Mouse (Mus musculus) forebrain, postnatal 0 days (tissue): ENCODE results near the gene Inha. TPM values are rescaled to one million over a fixed set of nuclear protein-coding genes. Genes with fewer than 3 reads are reported as not detected.

Experiments used
- ATAC-seq: fragments of 200-750 bp; cut with Nextera tagmentation; 2 replicates; pipeline ENCODE4 v1.8.0; 2017; ENCODE audit warnings: mild to moderate bottlenecking, moderate library complexity
- DNase-seq: peaks from one replicate; pipeline ENCODE4 v3.0.0-alpha.2; 2015
- H3K27ac ChIP-seq: fragments of 300-500 bp; sonication (generic); 2 replicates; pipeline ENCODE4 v1.5.1; 2014; ENCODE audit warnings: low read depth, mild to moderate bottlenecking, antibody characterized with exemption, low read length, moderate library complexity, mixed read lengths
- H3K27me3 ChIP-seq: fragments of 300-500 bp; sonication (generic); 2 replicates; pipeline ENCODE4 v1.6.1; 2014; ENCODE audit warnings: mild to moderate bottlenecking, low read length, mixed read lengths; ENCODE audit not compliant: insufficient read depth
- H3K36me3 ChIP-seq: fragments of 300-500 bp; sonication (generic); 2 replicates; pipeline ENCODE4 v1.6.1; 2014; ENCODE audit warnings: mild to moderate bottlenecking, moderate library complexity; ENCODE audit not compliant: insufficient read depth
- H3K4me1 ChIP-seq: fragments of 300-500 bp; sonication (generic); 2 replicates; pipeline ENCODE4 v1.6.1; 2014; ENCODE audit warnings: antibody characterized with exemption; ENCODE audit not compliant: insufficient read depth
- H3K4me2 ChIP-seq: fragments of 300-500 bp; sonication (generic); 2 replicates; pipeline ENCODE4 v1.6.1; 2014; ENCODE audit warnings: low read depth, mild to moderate bottlenecking, moderate library complexity
- H3K4me3 ChIP-seq: fragments of 300-500 bp; sonication (generic); 2 replicates; pipeline ENCODE4 v1.5.1; 2014; ENCODE audit warnings: low read depth, low read length, mixed read lengths
- H3K9ac ChIP-seq: fragments of 300-500 bp; sonication (generic); 2 replicates; pipeline ENCODE4 v1.6.1; 2014; ENCODE audit warnings: mild to moderate bottlenecking
- H3K9me3 ChIP-seq: fragments of 300-500 bp; sonication (generic); 2 replicates; pipeline ENCODE4 v1.6.1; 2016; ENCODE audit warnings: low read length
- CTCF ChIP-seq: sonication (generic); IDR thresholded peaks from 2 replicates; pipeline ENCODE4 v1.5.1; 2016; ENCODE audit warnings: antibody characterized with exemption, control low read depth, low read depth
- WGBS: fragments of 180-500 bp; shearing (Covaris S2); extraction: QIAGEN DNeasy Blood & Tissue Kit; methylation state at CpG from one replicate; pipeline ENCODE4 v1.1.7; 2014; 5-methylcytosine and 5-hydroxymethylcytosine counted together
- polyA plus RNA-seq: library from polyadenylated mRNA; unstranded; fragments of >200 nt; fragmentation: Nextera tagmentation; extraction: Ambion mirVana; gene quantifications from 2 replicates; pipeline ENCODE4 v1.2.1, GENCODE M21; 2015
- total RNA-seq: library from RNA; depleted of rRNA; stranded (reverse); fragments of >200 nt; gene quantifications from 2 replicates; pipeline ENCODE4 v1.2.3, GENCODE M21; 2014

Inha gene
- total and polyA plus RNA-seq, 2 experiments from 2014 or later, result 24.8 to 26.6 TPM

GRCm38 (mm10) chr1:75548083-75548482 is 41.2 kb downstream of the Inha start:
- peaks cover 14% of the 10 kb centered on the region for H3K4me1 ChIP-seq
- ATAC-seq (no peak), DNase-seq (no peak)
- H3K9me3 ChIP-seq, result no peaks in the 10 kb centered on the region
- H3K36me3 ChIP-seq, result peaks cover 41% of the 10 kb centered on the region
- H3K27ac ChIP-seq, result no peak overlapping the region
- TF ChIP-seq CTCF, result no peak
- H3K27me3 ChIP-seq, result no peaks in the 10 kb centered on the region
- no peak overlapping the region for H3K4me2 ChIP-seq
- no peak overlapping the region for H3K9ac ChIP-seq
- 96% methylated on average over 3 of the region's 3 CpGs for WGBS
- H3K4me3 ChIP-seq, result no peak overlapping the region

- Histone ChIP-seq H3K4me1 (peaks cover 14% of the 10 kb centered on the region), H3K4me2 (no peak overlapping the region), H3K36me3 (peaks cover 48% of the 10 kb centered on the region), H3K27ac (no peak overlapping the region), H3K9me3 (no peaks in the 10 kb centered on the region), H3K9ac (no peak overlapping the region), H3K4me3 (no peak overlapping the region), H3K27me3 (no peaks in the 10 kb centered on the region)
- ATAC-seq (no peak), DNase-seq (no peak)
- TF ChIP-seq CTCF, result no peak
- WGBS, result 92% methylated on average over 17 of the region's 17 CpGs
These were observed 42.0 kb downstream of the Inha start for GRCm38 (mm10) chr1:75548871-75549270.

- WGBS, result 86% methylated on average over 17 of the region's 17 CpGs
These were observed 42.7 kb downstream of the Inha start for GRCm38 (mm10) chr1:75549289-75550279.

GRCm38 (mm10) chr1:75550586-75550985 is 43.7 kb downstream of the Inha start:
- Histone ChIP-seq H3K4me3 (no peak overlapping the region), H3K36me3 (peaks cover 64% of the 10 kb centered on the region), H3K4me2 (no peak overlapping the region), H3K27ac (no peak overlapping the region), H3K4me1 (peaks cover 11% of the 10 kb centered on the region), H3K9me3 (no peaks in the 10 kb centered on the region), H3K9ac (no peak overlapping the region), H3K27me3 (no peaks in the 10 kb centered on the region)
- WGBS, result 84% methylated on average over 15 of the region's 15 CpGs
- TF ChIP-seq CTCF, result no peak
- DNase-seq (no peak), ATAC-seq (no peak)

More at GRCm38 (mm10) chr1:75549289-75550279, 42.7 kb downstream of the Inha start:
- Histone ChIP-seq H3K4me2 (no peak overlapping the region), H3K27ac (no peak overlapping the region), H3K9me3 (no peaks in the 10 kb centered on the region), H3K4me1 (peaks cover 14% of the 10 kb centered on the region), H3K4me3 (no peak overlapping the region), H3K36me3 (peaks cover 55% of the 10 kb centered on the region), H3K9ac (no peak overlapping the region), H3K27me3 (no peaks in the 10 kb centered on the region)
- no peak for TF ChIP-seq CTCF
- ATAC-seq, result no peak
- no peak for DNase-seq

- ATAC-seq (no peak), DNase-seq (no peak)
- Histone ChIP-seq H3K9ac (no peak overlapping the region), H3K36me3 (peaks cover 72% of the 10 kb centered on the region), H3K4me3 (no peak overlapping the region), H3K4me2 (no peak overlapping the region), H3K27me3 (no peaks in the 10 kb centered on the region), H3K4me1 (peaks cover 6% of the 10 kb centered on the region), H3K9me3 (no peaks in the 10 kb centered on the region), H3K27ac (no peak overlapping the region)
- WGBS, result 88% methylated on average over 7 of the region's 7 CpGs
- TF ChIP-seq CTCF, result no peak
These were observed 48.8 kb downstream of the Inha start for GRCm38 (mm10) chr1:75555680-75556079.

GRCm38 (mm10) chr1:75556143-75556781 is 49.4 kb downstream of the Inha start:
- peaks cover 66% of the 10 kb centered on the region for H3K36me3 ChIP-seq
- H3K4me1 ChIP-seq, result peaks cover 6% of the 10 kb centered on the region
- peak; percentile 35 for DNase-seq
- H3K9ac ChIP-seq, result no peak overlapping the region
- H3K4me3 ChIP-seq, result no peak overlapping the region
- no peaks in the 10 kb centered on the region for H3K9me3 ChIP-seq
- no peak for ATAC-seq
- H3K27ac ChIP-seq, result no peak overlapping the region
- no peaks in the 10 kb centered on the region for H3K27me3 ChIP-seq
- TF ChIP-seq CTCF, result no peak
- no peak overlapping the region for H3K4me2 ChIP-seq
- WGBS, result 78% methylated on average over 9 of the region's 9 CpGs

- Histone ChIP-seq H3K4me2 (no peak overlapping the region), H3K27ac (no peak overlapping the region), H3K9me3 (no peaks in the 10 kb centered on the region), H3K4me3 (no peak overlapping the region), H3K9ac (no peak overlapping the region), H3K27me3 (no peaks in the 10 kb centered on the region), H3K36me3 (peaks cover 58% of the 10 kb centered on the region), H3K4me1 (peaks cover 6% of the 10 kb centered on the region)
- WGBS, result 93% methylated on average over 7 of the region's 7 CpGs
- DNase-seq (no peak), ATAC-seq (no peak)
- TF ChIP-seq CTCF, result no peak
These were observed 50.2 kb downstream of the Inha start for GRCm38 (mm10) chr1:75557041-75557440.
